Mouse (Mus musculus) urinary bladder, postnatal 4 days (tissue): ENCODE data around the gene Ccm2.

Experiments
- DNase-seq, 2 experiments: peaks; one replicate each; pipeline ENCODE4 v3.0.0; 2021 to 2022; ENCODE audit warnings: low spot score in 2 of 2

Ccm2 gene

GRCm38 (mm10) chr11:6603224-6603623 lies 56.5 kb downstream of the Ccm2 start:
- DNase-seq: no peak

- no peak for DNase-seq
These were observed 57.4 kb downstream of the Ccm2 start for GRCm38 (mm10) chr11:6603887-6604603.

- DNase-seq: no peak
These were observed 57.9 kb downstream of the Ccm2 start for GRCm38 (mm10) chr11:6604604-6604936.

GRCm38 (mm10) chr11:6605021-6605481 lies 58.4 kb downstream of the Ccm2 start:
- DNase-seq: no peak

GRCm38 (mm10) chr11:6605491-6606399 lies 59.1 kb downstream of the Ccm2 start, which contains the start of gene Nacad:
Nacad (minus strand) TSS chr11:6606053.
- no peak for DNase-seq

- no peak for DNase-seq
These were observed 68.8 kb downstream of the Ccm2 start for GRCm38 (mm10) chr11:6615250-6616205.

DNA sequence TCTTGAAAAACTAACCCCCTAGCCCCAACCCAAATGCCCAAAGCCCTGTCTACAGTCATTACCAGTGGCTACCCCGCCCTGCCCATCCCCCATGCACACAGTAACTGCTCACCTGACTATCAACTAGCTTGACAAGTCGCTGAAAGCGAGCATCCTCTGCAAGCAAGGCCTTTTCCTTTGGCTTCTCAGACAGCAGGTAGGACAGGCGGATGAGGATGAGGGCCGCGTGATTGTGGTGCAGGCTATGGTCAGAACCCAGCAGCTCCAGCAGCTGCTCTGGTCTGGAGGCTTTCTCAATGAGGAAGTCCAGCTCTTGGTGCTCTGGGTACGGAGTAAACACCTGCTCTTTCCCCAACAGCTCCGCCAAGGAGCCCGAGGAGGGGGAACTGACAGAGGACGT lies 77.0 kb downstream of the Ccm2 start:
- no peak for DNase-seq

DNA sequence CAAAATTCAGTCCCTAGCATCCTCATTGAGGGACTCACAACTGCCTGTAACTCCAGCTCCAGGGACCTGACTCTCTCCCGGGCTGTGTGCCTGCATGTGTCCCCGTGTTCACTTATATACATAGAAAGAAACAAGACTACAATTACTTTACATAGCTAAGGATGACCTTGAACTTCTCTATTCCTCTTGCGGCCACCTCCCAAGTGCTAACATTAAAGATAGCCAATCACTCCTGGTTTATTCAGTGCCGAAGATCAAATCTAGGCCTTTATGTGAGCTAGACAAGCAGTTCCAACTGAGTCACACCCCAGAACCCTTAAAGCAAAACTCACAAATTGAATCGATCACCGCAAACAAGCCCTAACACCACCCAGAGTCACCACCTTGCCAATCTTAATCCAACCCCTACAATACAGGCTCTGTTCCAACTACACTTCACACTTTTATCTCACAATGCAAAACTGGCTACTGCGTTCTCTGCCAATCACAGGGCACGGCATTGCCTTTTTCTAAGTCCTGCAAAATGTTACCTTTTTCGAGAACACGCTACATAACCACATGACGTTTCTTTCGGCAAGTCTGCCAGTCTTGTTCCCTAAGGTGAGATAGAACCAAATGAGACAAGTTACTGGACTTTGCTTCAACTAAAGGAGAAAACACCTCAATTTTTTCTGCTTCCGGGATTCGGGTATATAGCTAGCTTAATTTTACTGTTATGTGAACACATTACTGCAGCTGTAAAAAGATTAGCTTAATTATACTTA lies 78.1 kb downstream of the Ccm2 start:
- DNase-seq: no peak

DNA sequence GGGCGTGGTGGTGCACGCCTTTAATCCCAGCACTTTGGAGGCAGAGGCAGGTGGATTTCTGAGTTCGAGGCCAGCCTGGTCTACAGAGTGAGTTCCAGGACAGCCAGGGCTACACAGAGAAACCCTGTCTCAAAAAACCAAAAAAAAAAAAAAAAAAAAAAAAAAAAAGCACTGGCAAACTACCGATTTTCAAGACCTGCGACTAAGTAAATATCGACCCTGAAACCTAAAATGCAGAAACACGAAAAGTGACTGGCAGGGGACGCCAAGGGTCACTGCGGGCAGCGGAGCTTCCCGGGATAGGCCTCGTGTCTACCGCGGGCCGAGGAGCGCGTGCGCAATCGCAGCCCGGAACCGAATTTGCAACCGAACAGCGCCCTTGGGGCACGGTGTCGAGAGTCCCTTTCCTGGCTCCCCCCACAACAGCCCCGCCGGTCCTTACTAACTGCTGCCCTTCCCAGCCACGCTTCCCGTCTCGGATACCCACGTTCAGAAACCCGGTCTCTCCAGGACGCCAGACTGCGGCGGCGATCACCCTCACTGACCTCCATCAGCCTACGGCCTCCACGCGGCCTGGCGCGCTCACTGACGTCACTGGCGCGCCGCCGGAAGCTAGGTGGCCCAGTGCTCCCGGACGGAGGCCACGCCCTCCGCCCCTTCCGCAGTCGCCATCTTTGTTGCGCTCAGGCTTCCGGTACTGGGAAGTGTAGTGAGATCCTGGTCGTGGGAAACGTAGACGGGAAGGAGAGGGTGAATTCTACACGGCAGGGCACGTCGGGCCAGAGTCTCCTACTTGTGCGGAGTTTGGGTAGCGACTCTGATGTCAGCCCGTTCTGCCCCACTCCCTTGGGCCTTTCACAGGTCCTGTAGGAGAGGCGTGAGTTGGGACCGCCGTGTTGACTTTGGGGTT lies 79.0 kb downstream of the Ccm2 start, which contains the start of gene Tbrg4:
Gene Tbrg4, minus strand, starts transcription at position 590 of the 910 bp plus-strand sequence.
- peak; percentile 91 to 92 for DNase-seq

- no peak for DNase-seq
These were observed 79.7 kb downstream of the Ccm2 start for GRCm38 (mm10) chr11:6626388-6626772.

DNA sequence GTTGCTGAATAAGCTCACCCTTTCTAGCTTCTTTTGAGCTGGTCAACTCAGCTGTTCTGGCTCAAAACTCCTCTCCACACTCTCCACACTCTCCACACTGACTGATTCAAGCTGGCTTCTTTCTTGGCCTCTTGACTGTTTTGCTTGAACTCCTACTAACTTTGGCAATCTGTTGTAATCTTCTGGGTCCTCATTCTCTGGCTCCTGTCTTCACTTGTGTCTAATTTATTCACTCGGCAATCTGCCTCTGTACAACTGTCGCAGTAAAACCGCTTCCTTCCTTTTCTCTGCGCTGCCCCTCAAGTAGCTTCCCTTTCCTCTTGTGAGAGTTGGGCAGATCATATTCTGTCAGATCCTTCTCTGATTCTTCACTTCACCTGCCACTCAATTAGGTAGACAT lies 81.0 kb downstream of the Ccm2 start:
- DNase-seq: no peak

GRCm38 (mm10) chr11:6628568-6628967 lies 81.9 kb downstream of the Ccm2 start:
- no peak for DNase-seq

- DNase-seq: no peak
These were observed 83.0 kb downstream of the Ccm2 start for GRCm38 (mm10) chr11:6629655-6630054.

DNA sequence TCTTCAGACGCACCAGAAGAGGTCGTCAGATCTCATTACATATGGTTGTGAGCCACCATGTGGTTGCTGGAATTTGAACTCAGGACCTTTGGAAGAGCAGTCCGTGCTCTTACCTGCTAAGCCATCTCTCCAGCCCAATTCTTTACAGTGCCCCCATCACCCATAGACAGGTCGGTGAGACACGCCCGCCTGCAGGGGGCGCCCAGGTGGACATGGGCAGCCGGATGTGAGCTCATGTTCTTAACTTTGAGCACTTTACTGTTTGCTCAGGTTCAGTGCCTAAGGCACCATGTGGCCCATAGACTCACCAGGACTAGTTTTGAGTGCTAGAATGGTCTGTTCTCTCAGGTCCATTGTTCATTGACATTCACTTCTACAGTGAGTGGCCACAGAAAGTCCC lies 89.5 kb downstream of the Ccm2 start:
- DNase-seq: no peak

DNA sequence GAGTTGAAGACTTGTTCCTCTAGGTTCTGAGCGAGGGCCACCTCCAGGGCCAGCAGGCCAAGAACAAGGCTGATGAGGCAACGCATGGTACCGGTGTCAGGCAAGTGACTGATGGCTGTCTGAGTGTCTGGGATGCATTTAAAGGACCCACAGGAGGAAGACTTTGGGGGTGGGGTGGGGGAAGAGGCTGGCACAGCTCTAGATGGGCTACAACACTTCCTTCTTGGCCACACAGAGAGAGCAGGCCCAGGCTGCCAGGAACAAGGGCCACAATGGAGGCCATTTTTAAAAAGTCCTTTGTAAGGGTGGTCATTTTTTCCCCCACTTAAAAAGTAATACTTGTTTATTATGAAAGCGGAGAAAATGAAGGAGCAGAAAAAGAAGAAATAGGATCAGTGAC lies 91.8 kb downstream of the Ccm2 start, which contains the start of gene Wap:
Gene Wap, minus strand, starts transcription at position 101 of the 400 bp plus-strand sequence.
- DNase-seq: no peak

DNA sequence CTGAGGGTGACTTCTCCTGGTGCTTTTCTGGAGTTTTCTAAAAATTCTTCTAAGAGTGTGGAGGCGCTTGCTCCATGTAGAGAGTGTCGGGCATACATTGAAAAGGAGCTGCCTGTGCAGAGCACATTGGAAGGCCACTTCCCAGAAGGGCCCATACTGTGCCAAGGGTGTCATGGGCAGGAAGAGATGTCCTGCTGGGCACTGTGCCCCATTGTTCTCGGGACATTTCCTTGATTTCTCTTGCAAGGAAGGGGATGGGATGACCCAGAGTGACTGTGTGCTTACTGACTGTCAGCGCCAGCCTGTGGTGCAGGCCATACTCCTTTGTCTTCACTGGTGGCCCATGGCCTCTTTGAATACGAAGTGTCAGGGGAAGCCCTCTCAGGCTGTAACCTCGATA lies 92.4 kb downstream of the Ccm2 start:
- DNase-seq: no peak

- DNase-seq: no peak
These were observed 97.9 kb downstream of the Ccm2 start for GRCm38 (mm10) chr11:6644566-6644965.
